22 mouse cellular contexts compared by ENCODE assay signal in the genomic region with DNA sequence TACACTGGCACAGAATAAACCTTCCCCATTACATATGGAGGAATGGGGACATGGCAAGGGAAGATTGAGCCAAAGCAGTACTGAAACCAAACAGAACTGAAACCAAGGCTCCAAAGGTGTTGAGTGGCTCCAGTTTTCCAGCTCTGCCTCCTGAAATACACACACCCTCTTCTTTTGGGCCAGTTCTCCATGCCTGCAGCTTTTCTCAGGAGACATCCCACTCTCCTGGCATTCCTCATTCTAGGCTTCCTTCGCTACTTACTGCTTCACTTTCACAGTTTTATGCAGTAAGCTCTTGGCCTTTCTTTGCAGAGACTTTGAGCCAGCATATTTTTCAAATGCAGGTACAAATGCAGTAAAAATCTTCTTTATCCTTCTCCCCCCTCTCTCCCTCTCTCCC. TPM values are rescaled to one million over a fixed set of nuclear protein-coding genes. Genes with fewer than 3 reads are reported as not detected.
"Had no signal": no experiment of that assay in that cellular context is flagged by ENCODE, and none has a peak within 500 bp of the region (broad histone marks: within the 10 kb centered on the region; RNA-seq: fewer than 3 reads in every experiment).

No protein-coding gene starts in this region.

- DNase-seq: gastrocnemius, adult 2 months; gastrocnemius, postnatal 10 days; gastrocnemius, postnatal 25 days; heart, adult 18-20 months; heart, postnatal 10 days; heart, postnatal 4 days; kidney, adult 18-20 months; kidney, adult 8-10 months; kidney, postnatal 10 days; kidney, postnatal 25 days; kidney, postnatal 4 days; liver; liver, embryonic 13.5 days had no signal

RNA-seq across cellular contexts. Expression of a gene that starts 11.8 kb away (rescaled TPM):
- total RNA-seq: gastrocnemius, adult 2 months; gastrocnemius, postnatal 10 days; gastrocnemius, postnatal 25 days; granulocyte monocyte progenitor cell, adult 5-6 weeks; heart, adult 18-20 months; heart, adult 8-10 months; heart, postnatal 10 days; heart, postnatal 25 days; layer of hippocampus, adult 2 months; layer of hippocampus, postnatal 10 days; layer of hippocampus, postnatal 25 days; left cerebral cortex, adult 8-10 months; left cerebral cortex, postnatal 14 days; left cerebral cortex, postnatal 36 days had no signal
